Mouse (Mus musculus): ENCODE results near the gene Adra1b. TPM values are rescaled to one million over a fixed set of nuclear protein-coding genes. Genes with fewer than 3 reads are reported as not detected.

Adra1b gene
- total RNA-seq, 1 experiment: 0.71 TPM

DNA sequence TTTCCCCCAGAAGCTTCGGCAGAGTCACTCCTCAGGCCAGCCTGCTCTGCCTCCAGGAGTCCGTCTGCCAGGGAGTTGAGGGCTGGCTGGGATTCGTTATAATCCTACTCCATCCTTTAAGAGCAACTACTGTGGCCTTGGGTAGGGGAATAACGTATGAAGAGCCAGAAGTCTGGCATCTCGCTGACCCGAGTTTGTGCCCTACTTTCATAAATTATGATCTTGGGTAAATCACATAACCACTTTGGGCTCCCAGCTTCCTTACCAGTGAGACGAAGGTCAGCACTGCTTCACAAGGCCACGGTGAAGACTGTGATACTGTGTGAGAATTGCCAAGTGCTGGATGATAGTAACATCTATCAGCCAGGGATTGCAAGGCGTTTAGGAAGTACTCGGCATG, 59.4 kb downstream of the Adra1b start:
- H3K4me3 ChIP-seq (ENCODE audit: insufficient read depth in 1 of 2, low read depth in 1 of 2, low read length in 2 of 2, poor library complexity in 1 of 2, severe bottlenecking in 1 of 2): no peak overlapping the region

DNA sequence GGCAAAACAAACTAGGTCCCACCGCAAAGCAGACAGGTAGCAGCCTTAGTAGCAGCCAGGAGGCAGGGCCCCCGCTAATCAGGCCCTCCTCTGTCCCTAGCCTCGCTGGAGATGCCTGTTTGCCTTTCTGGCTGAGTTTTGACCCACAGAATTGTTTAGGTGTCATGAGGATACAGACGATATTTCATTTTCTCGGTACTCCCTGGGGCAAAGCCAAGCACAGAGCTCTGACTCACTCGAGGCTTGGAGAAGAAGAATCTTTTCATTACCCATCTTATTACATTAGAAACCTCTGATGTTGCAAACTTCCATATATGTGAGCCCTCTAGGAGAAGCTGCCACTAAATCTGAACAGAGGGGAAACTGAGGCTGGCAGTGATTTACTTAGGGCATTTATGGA, 60.5 kb downstream of the Adra1b start:
- Histone ChIP-seq H3K36me3 (ENCODE audit: control insufficient read depth, insufficient read depth, low read length, poor library complexity, severe bottlenecking) (no peaks in the 10 kb centered on the region), H3K9ac (ENCODE audit: insufficient read depth, low read depth, low read length, poor library complexity, severe bottlenecking) (no peak overlapping the region), H3K27ac (ENCODE audit: insufficient read depth, low read depth, low read length, poor library complexity, severe bottlenecking) (no peak overlapping the region), H3K4me1 (ENCODE audit: control insufficient read depth in 2 of 2, insufficient read depth in 2 of 2, low read length in 2 of 2, poor library complexity in 1 of 2) (peaks cover 0 to 4% of the 10 kb centered on the region in 2 experiments; a peak in 1 of 4 replicates), H3K4me3 (ENCODE audit: insufficient read depth in 1 of 2, low read depth in 1 of 2, low read length in 2 of 2, poor library complexity in 1 of 2, severe bottlenecking in 1 of 2) (no peak overlapping the region), H3K9me3 (ENCODE audit: control insufficient read depth, insufficient read depth, low read depth, low read length) (no peaks in the 10 kb centered on the region)
- DNase-seq (ENCODE audit: low read depth, low spot score): no peak
- in situ Hi-C loops (cut with MboI; ENCODE audit: low sequenced_read_pairs in 2 of 2, unreplicated experiment in 2 of 2): no loop called here
- TF ChIP-seq CHD2 (IDR thresholded peaks at IDR 0.05; ENCODE audit: low read depth, low read length): no peak
- TF ChIP-seq ZC3H11A (IDR thresholded peaks at IDR 0.05; ENCODE audit: borderline replicate concordance, low read depth, low read length): no peak
- no peak for TF ChIP-seq HCFC1 (IDR thresholded peaks at IDR 0.05; ENCODE audit: borderline replicate concordance, insufficient read depth, low read length)
- TF ChIP-seq ZNF384 (IDR thresholded peaks at IDR 0.05; ENCODE audit: low read depth, low read length): no peak
- TF ChIP-seq MAFK (IDR thresholded peaks at IDR 0.05; ENCODE audit: insufficient read depth, low read depth, low read length): no peak

More for the DNA sequence above, 59.4 kb downstream of the Adra1b start:
- Histone ChIP-seq H3K4me1 (ENCODE audit: control insufficient read depth in 2 of 2, insufficient read depth in 2 of 2, low read length in 2 of 2, poor library complexity in 1 of 2) (no peaks in the 10 kb centered on the region), H3K27ac (ENCODE audit: insufficient read depth, low read depth, low read length, poor library complexity, severe bottlenecking) (no peak overlapping the region), H3K9ac (ENCODE audit: insufficient read depth, low read depth, low read length, poor library complexity, severe bottlenecking) (no peak overlapping the region), H3K36me3 (ENCODE audit: control insufficient read depth, insufficient read depth, low read length, poor library complexity, severe bottlenecking) (no peaks in the 10 kb centered on the region), H3K9me3 (ENCODE audit: control insufficient read depth, insufficient read depth, low read depth, low read length) (no peaks in the 10 kb centered on the region)
- DNase-seq (ENCODE audit: low read depth, low spot score): no peak
- in situ Hi-C loops (cut with MboI; ENCODE audit: low sequenced_read_pairs in 2 of 2, unreplicated experiment in 2 of 2): no loop called here
- TF ChIP-seq ZC3H11A (IDR thresholded peaks at IDR 0.05; ENCODE audit: borderline replicate concordance, low read depth, low read length) (no peak), HCFC1 (IDR thresholded peaks at IDR 0.05; ENCODE audit: borderline replicate concordance, insufficient read depth, low read length) (no peak), CHD2 (IDR thresholded peaks at IDR 0.05; ENCODE audit: low read depth, low read length) (no peak), ZNF384 (IDR thresholded peaks at IDR 0.05; ENCODE audit: low read depth, low read length) (no peak), MAFK (IDR thresholded peaks at IDR 0.05; ENCODE audit: insufficient read depth, low read depth, low read length) (no peak)

- in situ Hi-C loops (cut with MboI; ENCODE audit: low sequenced_read_pairs in 2 of 2, unreplicated experiment in 2 of 2): no loop called here
- H3K4me1 ChIP-seq (ENCODE audit: control insufficient read depth in 2 of 2, insufficient read depth in 2 of 2, low read length in 2 of 2, poor library complexity in 1 of 2): peaks cover 0 to 6% of the 10 kb centered on the region in 2 experiments; a peak in 1 of 4 replicates
- no peaks in the 10 kb centered on the region for H3K9me3 ChIP-seq (ENCODE audit: control insufficient read depth, insufficient read depth, low read depth, low read length)
- H3K4me3 ChIP-seq (ENCODE audit: insufficient read depth in 1 of 2, low read depth in 1 of 2, low read length in 2 of 2, poor library complexity in 1 of 2, severe bottlenecking in 1 of 2): peak overlapping the region; percentile 64 to 71
- DNase-seq (ENCODE audit: low read depth, low spot score): peak; percentile 51
- no peak overlapping the region for H3K27ac ChIP-seq (ENCODE audit: insufficient read depth, low read depth, low read length, poor library complexity, severe bottlenecking)
- peak overlapping the region; percentile 50 for H3K9ac ChIP-seq (ENCODE audit: insufficient read depth, low read depth, low read length, poor library complexity, severe bottlenecking)
- H3K36me3 ChIP-seq (ENCODE audit: control insufficient read depth, insufficient read depth, low read length, poor library complexity, severe bottlenecking): no peaks in the 10 kb centered on the region
- TF ChIP-seq ZC3H11A (IDR thresholded peaks at IDR 0.05; ENCODE audit: borderline replicate concordance, low read depth, low read length) (0 out of 2 replicates have a peak, but pooled peaks have one; percentile 50), ZNF384 (IDR thresholded peaks at IDR 0.05; ENCODE audit: low read depth, low read length) (no peak)
Measured at GRCm38 (mm10) chr11:43835880-43836740, 64.9 kb downstream of the Adra1b start.

DNA sequence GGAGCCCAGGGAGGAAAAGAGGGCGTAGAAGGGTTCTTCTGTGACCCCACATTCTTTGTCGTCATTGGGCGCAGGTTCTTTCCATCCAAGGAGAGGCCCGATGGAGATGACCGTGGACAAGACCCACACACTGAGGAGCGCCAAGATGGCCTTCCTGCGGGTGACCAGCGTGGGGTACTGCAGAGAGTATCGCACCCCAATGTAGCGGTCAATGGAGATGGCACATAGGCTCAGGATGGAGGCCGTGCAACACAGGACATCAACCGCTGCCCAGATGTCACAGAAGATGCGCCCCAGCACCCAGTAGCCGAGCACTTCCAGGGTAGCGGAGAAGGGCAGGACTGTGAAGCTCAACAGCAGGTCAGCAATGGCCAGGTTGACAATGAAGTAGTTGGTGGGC, 65.6 kb downstream of the Adra1b start:
- no peak for TF ChIP-seq MAFK (IDR thresholded peaks at IDR 0.05; ENCODE audit: insufficient read depth, low read depth, low read length)
- no peak for TF ChIP-seq HCFC1 (IDR thresholded peaks at IDR 0.05; ENCODE audit: borderline replicate concordance, insufficient read depth, low read length)
- no peak for TF ChIP-seq ZC3H11A (IDR thresholded peaks at IDR 0.05; ENCODE audit: borderline replicate concordance, low read depth, low read length)
- no peak for TF ChIP-seq ZNF384 (IDR thresholded peaks at IDR 0.05; ENCODE audit: low read depth, low read length)
- TF ChIP-seq CHD2 (IDR thresholded peaks at IDR 0.05; ENCODE audit: low read depth, low read length): no peak
- Histone ChIP-seq H3K9me3 (ENCODE audit: control insufficient read depth, insufficient read depth, low read depth, low read length) (no peaks in the 10 kb centered on the region), H3K9ac (ENCODE audit: insufficient read depth, low read depth, low read length, poor library complexity, severe bottlenecking) (no peak overlapping the region), H3K4me3 (ENCODE audit: insufficient read depth in 1 of 2, low read depth in 1 of 2, low read length in 2 of 2, poor library complexity in 1 of 2, severe bottlenecking in 1 of 2) (peak overlapping the region; percentile 64 to 71; a peak in 2 of 4 replicates), H3K4me1 (ENCODE audit: control insufficient read depth in 2 of 2, insufficient read depth in 2 of 2, low read length in 2 of 2, poor library complexity in 1 of 2) (peaks cover 0 to 6% of the 10 kb centered on the region in 2 experiments; a peak in 1 of 4 replicates), H3K36me3 (ENCODE audit: control insufficient read depth, insufficient read depth, low read length, poor library complexity, severe bottlenecking) (no peaks in the 10 kb centered on the region), H3K27ac (ENCODE audit: insufficient read depth, low read depth, low read length, poor library complexity, severe bottlenecking) (no peak overlapping the region)
- DNase-seq (ENCODE audit: low read depth, low spot score): no peak
- in situ Hi-C loops (cut with MboI; ENCODE audit: low sequenced_read_pairs in 2 of 2, unreplicated experiment in 2 of 2): no loop called here

Data from ES-E14 (cell line).